Mouse (Mus musculus): ENCODE data around the gene Golph3l.
A peak's percentile ranks its signal among the peaks of the same experiment; 100 is the strongest.
"Not testable (repeated sequence)": the region's sequence is repeated elsewhere in the genome, so short reads cannot be mapped to it uniquely, and the experiment has no call there.

Golph3l gene

GRCm38 (mm10) chr3:95624628-95625503 lies 36.1 kb downstream of the Golph3l start, which contains the start of gene Ensa:
Gene Ensa (plus strand): TSS chr3:95624993.
- peak; percentile 97 to 98 for DNase-seq

- DNase-seq: peak in 1 of 2 experiments; percentile 12
These were observed 39.0 kb downstream of the Golph3l start for GRCm38 (mm10) chr3:95627763-95628162.

DNA sequence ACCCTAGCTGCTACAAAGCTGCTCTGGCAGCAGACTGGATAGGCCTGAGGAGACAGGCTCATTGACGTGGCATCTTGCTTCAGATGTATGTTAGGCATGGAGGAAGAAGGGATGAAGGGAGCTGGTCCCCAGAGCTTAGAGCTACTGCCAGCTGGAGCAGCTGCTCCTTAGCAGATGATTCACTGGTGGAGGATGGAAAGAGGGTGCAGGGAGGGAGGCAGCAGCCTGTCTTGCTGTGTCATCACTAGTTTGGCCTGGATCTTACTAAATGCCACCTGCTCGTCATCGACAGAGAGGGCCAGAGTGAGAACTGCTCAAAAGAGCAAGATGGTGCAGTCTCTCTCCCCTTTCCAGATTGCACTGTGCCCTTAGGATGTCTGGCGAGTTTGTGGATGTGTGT lies 41.0 kb downstream of the Golph3l start:
- DNase-seq: peak; percentile 53 to 65

GRCm38 (mm10) chr3:95630856-95631255 lies 42.1 kb downstream of the Golph3l start:
- DNase-seq: no peak

DNA sequence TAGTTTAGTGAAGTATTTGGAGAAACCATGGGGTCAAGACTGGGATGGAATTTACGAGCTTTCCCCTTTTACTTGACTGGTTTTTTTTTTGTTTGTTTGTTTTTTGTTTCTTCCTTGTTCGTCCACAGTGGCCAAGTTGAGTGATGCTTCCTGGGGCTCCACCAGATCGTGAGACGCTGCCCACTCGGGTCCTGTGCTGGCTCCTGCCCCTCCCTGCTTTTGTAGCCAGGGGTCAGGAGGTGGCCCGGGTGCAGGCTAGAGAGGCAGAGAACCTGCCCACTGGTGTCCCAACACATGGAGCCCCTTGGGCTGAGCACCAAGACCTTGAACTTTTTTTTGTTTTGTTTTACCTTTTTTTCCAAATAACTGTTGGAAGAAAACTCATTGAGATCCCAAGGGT lies 42.6 kb downstream of the Golph3l start:
- DNase-seq: no peak

DNA sequence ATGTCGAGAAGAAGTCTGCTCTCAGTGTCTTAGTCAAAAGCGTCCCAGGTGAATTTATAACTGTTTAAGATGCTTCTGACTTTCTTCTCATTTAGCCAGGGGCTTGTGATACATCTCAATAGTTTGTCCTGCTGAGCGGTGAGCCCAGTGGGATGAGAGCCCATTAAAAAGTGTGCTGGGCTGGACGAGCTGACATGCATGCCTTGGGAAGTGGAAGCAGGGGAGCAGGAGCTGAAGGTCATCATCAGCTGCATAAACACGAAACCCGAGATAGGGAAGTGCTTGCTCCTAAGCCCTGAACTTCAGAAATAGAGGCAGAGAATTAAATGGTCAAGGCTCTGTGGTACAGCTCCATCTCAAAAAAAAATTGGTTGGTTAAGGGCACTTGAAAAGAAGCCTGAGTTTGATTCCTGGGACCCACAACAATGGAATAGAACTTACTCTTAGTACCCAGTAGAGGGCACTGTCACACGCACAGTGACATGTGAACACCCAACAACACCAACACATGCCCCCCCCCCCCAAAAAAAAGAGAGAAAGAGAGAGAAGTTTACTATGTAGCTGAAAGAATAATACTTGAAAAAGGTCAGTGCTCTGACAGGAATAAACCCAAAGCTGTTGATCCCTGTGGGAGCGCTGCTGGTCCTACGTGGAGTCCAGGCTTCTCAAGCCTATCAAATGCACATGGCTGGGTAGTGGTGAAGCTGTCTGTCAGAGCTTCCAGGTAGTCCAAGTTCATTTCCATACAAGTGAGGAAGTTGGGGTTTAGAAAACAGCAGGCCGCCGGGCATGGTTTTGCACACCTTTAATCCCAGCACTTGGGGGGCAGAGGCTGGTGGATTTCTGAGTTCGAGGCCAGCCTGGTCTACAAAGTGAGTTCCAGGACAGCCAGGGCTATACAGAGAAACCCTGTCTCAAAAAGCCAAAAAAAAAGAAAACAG lies 44.2 kb downstream of the Golph3l start:
- DNase-seq: peak in 1 of 2 experiments; percentile 34

DNA sequence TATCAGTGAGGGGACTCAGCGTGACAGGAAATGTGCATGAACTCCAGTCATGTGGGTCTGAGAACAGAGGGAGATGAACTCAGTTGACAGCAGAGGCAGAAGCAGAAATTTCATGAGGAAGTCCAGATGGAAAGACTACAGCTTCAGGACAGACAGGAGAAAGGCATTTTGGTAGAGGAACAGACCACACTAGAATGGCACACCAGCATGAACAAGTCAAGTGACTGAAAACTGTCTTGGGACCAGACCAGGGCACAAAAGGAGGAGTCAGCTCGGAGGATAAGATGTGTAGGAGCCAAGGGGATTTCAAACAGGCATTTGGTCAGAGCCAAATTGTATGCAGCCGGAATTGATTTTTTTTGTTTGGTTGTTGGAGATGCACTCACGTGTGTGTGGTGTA lies 46.9 kb downstream of the Golph3l start:
- no peak for DNase-seq

- DNase-seq: no peak
These were observed 47.3 kb downstream of the Golph3l start for GRCm38 (mm10) chr3:95636072-95636471.

GRCm38 (mm10) chr3:95639694-95640093 lies 51.0 kb downstream of the Golph3l start:
- DNase-seq: no peak

- DNase-seq: no peak
These were observed 54.4 kb downstream of the Golph3l start for GRCm38 (mm10) chr3:95643097-95643496.

GRCm38 (mm10) chr3:95645313-95646235 lies 56.8 kb downstream of the Golph3l start:
- no peak for DNase-seq

- no peak for DNase-seq
These were observed 59.3 kb downstream of the Golph3l start for GRCm38 (mm10) chr3:95648016-95648415.

DNA sequence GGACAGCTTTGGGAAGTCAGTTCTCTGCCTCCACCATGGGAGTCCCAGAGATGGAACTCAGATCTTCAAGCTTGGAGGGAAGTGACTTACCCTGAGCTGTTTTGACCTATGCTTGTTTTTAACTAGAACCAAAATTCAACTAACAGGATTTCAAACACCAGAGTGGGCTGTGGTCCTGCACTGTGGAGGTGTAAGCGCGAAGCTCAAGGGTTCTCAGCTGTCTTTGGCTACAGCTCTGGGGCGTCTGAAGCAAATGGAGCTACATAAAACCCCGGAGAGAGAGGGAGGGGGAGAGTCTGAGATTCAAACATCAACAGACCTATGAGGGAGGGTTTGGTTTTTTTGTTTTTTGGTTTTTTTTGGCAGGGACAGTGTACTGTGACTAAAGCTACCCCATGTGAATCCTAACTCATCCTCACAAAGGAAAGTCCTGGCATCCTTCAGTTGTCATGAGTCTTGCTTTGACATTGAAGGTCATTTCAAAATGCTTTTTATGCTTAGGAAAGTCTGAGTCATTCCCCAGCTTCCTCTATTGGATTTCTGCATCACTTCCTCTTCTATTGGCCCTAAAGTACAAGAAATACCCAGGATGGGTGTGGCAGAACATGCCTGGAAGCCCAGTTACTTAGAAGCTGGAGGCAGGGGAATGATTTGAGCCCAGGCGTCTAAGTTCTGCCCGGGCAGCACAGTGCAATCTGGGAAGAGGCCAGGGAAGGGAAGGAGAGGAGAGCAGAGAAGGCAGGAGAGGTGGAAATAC lies 61.7 kb downstream of the Golph3l start:
- no peak for DNase-seq

DNA sequence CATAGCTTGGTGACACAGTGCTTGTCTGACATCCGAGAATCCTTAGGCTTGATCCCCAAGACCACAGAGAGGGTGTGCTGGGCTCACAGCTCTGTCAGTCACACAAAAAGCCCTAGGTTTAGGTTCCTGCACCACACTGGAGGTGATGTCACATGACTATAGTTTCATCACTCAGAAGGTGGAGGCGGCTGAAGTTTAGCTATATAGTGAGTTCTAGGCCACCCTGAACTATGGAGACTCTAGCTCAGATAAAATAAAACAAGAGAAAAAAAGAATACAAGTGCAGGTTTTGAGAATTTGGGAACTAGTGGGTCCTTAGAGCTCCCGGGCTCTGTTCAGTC lies 62.3 kb downstream of the Golph3l start:
- no peak for DNase-seq

DNA sequence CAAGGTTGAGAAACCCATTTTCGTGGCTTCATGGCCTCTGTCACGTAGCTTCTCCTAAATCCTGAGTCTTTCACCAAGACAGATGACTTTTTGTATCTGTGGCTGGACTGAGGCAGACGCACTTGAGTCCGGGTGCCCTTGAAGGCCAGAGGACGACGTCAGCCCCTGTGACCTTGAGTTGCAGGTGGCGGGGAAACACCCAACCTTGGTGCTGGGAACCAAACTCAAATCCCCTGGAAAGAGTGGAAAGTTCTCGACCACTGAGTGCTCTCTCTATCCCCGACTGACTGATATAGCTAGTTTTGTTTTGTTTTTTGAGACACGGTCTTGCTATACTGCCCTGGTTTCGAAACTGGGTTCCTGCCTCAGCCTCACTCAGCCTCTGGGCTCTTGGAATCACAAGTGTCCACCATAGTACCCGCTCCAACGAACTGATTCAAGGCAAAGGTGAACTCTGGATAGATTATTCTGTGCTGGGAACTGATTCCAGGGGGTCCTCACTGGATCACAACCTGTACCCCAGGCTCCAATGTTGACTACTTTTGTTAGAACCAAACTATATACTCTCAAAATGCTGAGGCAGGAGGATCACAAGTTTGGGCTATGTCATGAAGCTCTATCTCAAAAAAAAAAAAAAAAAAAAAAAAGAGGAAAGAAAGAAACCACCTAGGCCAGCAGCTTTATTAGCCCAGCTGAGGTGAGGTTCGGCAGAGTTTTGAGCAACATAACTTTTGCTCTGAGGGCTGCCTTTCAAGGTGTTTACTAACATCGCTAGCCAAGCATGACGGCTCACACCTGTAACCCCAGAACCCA lies 62.9 kb downstream of the Golph3l start:
- DNase-seq: no peak

DNA sequence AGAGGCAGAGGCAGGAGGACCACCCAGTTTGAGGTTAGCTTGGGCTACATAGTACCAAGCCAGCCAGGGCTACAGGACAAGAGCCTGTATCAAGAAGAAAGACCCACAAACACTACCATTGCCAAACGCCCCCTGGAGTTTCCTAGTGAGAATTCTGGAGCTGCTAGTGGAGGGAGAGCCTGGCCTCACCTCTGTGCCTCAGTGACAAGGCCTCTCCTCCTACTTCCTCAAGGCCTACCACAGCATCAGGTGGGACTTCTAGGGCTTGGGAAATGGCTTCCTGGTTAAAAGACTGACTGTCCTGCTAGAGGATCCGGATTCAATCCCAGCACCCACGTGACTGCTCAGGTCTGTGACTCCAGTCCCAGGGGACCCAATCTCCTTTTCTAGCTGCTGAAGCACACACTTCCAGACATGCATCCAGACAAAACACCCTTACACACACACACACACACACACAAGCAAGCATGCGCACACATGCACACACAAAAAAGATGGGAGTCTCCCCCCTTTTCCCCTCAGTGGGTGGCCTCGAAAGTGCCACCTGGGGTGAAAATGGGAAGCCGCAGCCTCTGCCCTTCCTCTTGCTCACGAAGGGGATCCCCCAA lies 63.6 kb downstream of the Golph3l start:
- DNase-seq: no peak

DNA sequence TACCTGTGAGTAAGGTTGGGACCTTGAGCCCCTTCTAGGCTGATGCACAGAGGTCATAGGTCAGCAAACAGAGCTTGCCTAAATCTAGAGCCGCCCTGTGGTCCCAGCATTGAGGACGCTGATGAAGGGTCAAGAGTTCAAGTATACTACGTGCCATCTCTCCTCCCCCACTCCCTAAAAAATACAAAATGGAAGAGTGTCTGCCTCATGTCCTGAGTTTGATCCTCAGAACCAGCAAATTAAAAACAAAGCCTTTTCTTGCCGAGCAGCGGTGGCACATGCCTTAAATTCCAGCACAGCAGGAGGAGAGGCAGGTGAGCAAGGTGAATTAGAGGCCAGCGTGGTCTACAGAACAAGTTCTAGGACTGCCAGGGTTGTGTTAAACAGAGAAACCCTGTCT lies 64.1 kb downstream of the Golph3l start:
- no peak for DNase-seq

GRCm38 (mm10) chr3:95653473-95654034 lies 64.8 kb downstream of the Golph3l start:
- DNase-seq: no peak

DNA sequence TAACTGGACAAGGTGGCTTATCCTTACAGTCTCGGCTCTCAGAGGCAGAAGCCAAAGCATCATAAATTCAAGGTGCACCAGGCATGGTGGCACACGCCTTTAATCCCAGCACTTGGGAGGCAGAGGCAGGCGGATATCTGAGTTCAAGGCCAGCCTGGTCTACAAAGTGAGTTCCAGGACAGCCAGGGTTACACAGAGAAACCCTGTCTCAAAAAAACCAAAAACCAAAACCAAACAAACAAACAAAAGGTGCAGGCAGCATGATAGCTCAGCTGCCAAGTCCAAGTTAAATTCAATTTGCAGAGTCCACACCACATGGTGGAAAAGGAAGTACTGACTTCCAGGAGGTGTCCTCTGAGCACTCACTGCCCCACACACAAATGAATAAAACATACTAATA lies 65.6 kb downstream of the Golph3l start:
- DNase-seq: not testable (repeated sequence)

GRCm38 (mm10) chr3:95655437-95655836 lies 66.7 kb downstream of the Golph3l start:
- no peak for DNase-seq

Measured in cerebellum, postnatal 10 days (tissue).